Mouse (Mus musculus): ENCODE data around the gene Clec3b.

Gene Clec3b

DNA sequence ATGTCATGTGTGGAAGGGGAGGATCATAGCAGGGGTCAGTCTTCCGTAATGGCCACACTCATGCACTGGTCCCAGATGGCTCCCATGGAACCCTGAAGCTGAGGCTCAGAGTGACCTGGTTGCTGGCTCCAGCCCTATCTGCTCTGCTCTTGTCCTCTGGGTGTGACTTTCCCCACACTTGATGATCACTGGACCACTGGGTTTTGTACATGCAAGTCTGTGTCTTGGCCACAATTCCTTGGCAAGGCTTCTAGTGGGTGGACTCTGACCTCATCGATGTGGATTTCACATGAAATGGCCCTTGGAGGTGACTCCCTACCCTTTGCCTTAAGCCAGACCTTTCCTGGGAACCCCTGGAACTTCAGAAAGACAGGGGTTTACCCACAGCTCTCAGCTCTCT lies 2.4 kb downstream of the Clec3b start:
- DNase-seq (ENCODE audit: low spot score), result no peak

DNA sequence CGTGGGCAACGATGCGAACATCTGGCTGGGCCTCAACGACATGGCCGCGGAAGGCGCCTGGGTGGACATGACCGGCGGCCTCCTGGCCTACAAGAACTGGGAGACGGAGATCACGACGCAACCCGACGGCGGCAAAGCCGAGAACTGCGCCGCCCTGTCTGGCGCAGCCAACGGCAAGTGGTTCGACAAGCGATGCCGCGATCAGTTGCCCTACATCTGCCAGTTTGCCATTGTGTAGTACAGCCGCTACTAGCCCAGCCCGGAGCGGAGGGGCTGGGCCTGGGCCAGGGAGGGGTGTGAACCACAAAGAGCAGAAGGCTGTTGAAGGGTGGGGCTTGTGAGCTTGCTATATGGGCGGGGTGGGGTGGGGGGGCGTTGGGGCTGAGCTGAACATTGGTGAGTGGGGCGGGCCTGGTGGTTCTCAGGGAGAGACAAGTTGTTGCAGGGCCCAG lies 6.2 kb downstream of the Clec3b start:
- DNase-seq (ENCODE audit: low spot score), result peak; percentile 37

GRCm38 (mm10) chr9:123157699-123158098 lies 7.0 kb downstream of the Clec3b start:
- no peak for DNase-seq (ENCODE audit: low spot score)

- peak; percentile 76 for DNase-seq (ENCODE audit: low spot score)
Measured at GRCm38 (mm10) chr9:123158125-123158836, 7.5 kb downstream of the Clec3b start.

DNA sequence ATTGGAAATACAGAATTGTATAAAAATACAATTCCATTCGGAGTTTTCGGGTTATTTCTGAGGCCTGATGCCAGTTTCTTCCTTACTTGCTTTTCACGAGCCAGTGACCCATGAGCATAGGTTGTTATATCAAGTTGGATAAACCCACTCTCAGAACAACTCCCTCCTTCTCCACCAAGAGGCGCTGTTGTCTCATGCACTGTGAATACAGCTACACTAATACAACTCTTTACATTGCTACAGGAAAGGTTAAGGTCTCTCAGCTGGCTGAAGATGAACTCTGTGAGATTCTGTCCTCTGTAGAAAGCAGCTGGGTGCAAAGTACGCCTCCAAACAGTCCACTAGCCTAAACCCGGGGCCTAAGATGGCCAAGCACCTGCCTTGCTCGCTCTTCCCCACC lies 8.6 kb downstream of the Clec3b start:
- peak; percentile 82 for DNase-seq (ENCODE audit: low spot score)

DNA sequence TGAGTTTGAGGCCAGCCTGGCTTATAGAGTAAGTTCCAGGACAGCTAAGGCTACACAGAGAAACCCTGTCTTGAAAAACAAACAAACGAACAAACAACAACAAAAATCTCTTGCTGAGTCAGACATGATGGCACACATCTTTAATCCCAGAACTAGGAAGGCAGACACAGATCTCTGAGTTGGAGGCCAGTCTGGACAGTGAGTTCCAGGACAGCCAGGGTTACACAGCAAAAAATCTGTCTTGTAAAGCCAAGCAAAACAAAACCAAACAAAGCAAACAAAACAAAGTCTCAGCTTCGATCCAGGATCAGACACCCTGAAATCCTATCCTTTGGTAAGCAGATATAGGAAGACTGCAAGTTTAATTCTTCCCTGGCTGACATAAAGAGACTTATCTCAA lies 11.0 kb downstream of the Clec3b start:
- no peak for DNase-seq (ENCODE audit: low spot score)

DNA sequence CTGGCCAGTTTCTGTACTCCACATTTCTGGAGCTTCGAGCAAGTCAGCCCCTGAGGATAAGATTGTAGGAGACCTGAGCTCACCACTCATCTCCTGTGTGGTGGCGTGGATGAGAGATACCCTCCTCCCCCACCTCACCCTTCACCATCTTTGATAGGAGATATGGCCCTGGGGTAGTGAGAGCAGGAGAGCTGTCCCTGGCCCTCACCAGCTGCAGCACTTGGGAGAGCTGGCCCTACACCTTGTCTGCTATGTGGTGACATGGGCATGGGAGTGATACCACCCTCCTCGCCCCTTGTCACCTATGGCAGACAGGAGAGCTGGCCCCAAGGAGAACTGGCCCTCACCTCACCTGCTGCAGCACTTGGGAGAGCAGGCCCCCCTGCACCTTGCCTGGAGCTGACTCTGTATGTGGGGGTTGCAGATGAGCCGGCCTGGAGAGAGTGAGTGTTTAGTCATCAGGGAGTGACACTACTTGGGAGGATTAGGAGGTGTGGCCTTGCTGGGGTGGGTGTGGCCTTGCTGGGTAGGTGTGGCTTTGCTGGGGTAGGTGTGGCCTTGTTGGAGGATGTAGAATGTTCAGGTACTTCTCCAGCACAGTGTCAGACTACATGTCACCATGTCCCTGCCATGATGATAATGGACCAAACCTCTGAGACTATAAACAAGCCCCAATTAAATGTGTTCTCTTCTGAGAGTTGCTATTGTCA lies 12.4 kb downstream of the Clec3b start:
- DNase-seq (ENCODE audit: low spot score), result no peak

GRCm38 (mm10) chr9:123165781-123166443 lies 15.2 kb downstream of the Clec3b start:
- no peak for DNase-seq (ENCODE audit: low spot score)

DNA sequence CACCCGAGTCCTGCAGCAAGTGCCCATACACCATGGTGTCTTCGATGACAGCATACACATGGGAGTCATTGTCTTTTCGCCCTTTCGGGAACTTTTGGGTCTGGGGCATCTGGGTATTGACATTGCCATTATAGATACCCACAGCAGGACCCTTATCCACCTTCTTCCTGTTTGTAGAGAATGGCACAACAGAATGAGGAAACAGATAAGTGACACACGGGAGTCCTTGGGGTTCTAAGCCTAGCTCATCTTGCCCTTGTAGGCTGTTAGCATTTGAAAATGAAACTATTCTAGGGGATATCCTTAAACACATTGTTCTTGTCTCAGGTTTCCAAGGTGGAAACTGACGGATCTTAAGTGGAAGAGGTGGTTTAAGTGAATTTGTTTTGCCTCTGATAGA lies 23.0 kb downstream of the Clec3b start:
- DNase-seq (ENCODE audit: low spot score), result no peak

GRCm38 (mm10) chr9:123174356-123174755 lies 23.6 kb downstream of the Clec3b start:
- peak; percentile 63 for DNase-seq (ENCODE audit: low spot score)

GRCm38 (mm10) chr9:123177380-123178048 lies 26.8 kb downstream of the Clec3b start:
- DNase-seq (ENCODE audit: low spot score), result no peak

GRCm38 (mm10) chr9:123180003-123180402 lies 29.3 kb downstream of the Clec3b start:
- no peak for DNase-seq (ENCODE audit: low spot score)

GRCm38 (mm10) chr9:123183226-123183625 lies 32.5 kb downstream of the Clec3b start:
- no peak for DNase-seq (ENCODE audit: low spot score)

GRCm38 (mm10) chr9:123185546-123185945 lies 34.8 kb downstream of the Clec3b start:
- peak; percentile 9 for DNase-seq (ENCODE audit: low spot score)

DNA sequence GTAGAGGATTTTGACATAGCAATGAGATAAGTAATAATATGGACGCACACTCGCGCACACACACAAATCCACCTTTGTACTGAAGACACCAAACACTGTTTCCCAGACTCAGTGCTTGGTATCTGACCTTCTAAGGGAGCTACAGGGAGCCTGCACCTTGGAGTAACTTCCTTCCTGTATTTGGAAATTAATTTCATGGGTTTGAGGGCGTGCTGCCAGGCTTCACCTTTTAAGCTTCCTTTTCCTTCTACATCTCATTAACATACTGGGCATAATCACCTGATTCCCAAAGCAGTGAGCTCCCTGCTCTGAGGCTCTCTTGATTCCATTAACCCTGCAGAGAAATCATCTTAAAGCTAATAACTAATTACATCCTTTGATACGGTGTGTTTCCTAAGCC lies 35.4 kb downstream of the Clec3b start:
- DNase-seq (ENCODE audit: low spot score), result no peak

GRCm38 (mm10) chr9:123187589-123187988 lies 36.8 kb downstream of the Clec3b start:
- DNase-seq (ENCODE audit: low spot score), result no peak

GRCm38 (mm10) chr9:123188271-123188670 lies 37.5 kb downstream of the Clec3b start:
- no peak for DNase-seq (ENCODE audit: low spot score)

DNA sequence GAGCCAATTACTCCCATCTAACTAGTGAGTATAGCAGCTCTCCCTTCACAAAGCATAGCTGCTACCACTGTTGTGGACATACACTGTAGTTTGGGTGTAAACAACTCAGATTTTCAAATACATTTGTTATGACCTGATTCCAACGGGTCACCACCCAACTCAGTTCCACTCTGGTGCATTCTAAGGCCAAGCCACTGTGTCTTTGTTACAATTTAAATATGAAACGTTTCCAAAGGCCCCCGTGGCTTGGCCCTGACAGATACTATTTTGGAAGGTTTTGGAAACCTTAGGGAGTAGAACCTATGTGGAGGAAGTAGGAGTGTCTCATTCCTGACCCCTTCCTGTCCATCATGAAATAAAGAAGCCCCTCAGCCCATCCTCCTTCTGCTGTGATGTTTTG lies 49.4 kb downstream of the Clec3b start:
- no peak for DNase-seq (ENCODE audit: low spot score)

DNA sequence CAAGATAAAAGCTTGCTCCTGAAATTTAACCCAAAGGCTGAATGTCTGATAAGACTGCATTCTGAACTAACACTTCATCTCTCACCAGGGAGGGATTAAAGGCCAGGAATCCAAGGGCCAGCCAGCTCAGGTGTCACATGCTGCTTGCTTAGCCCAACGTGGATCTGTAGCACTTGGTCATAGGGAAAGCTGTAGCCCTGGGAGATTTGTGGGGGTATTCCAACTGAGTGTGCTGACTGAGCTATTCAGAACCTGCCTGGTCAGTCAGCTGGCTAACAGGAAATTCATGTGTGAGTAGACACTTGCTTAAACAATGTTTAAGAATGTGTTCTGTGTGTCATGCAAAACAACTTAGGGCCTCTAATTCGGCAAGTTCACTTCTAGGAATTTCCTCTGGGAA lies 55.8 kb downstream of the Clec3b start:
- no peak for DNase-seq (ENCODE audit: low spot score)

- no peak for DNase-seq (ENCODE audit: low spot score)
Measured at GRCm38 (mm10) chr9:123206948-123207347, 56.2 kb downstream of the Clec3b start.

Data from retina, embryonic 14.5 days (tissue).